Mouse (Mus musculus) liver, postnatal 0 days (tissue): ENCODE data around the gene Gm15319.
"Not testable (repeated sequence)": the region's sequence is repeated elsewhere in the genome, so short reads cannot be mapped to it uniquely, and the experiment has no call there.

Source experiments
- CTCF ChIP-seq: sonication (generic); IDR thresholded peaks from 2 replicates; pipeline ENCODE4 v1.5.1; 2016; ENCODE audit warnings: antibody characterized with exemption, low read depth
- EP300 ChIP-seq: IDR thresholded peaks from 2 replicates; pipeline ENCODE4 v1.6.1; 2016; ENCODE audit warnings: antibody characterized with exemption, low read depth, mild to moderate bottlenecking

DNA sequence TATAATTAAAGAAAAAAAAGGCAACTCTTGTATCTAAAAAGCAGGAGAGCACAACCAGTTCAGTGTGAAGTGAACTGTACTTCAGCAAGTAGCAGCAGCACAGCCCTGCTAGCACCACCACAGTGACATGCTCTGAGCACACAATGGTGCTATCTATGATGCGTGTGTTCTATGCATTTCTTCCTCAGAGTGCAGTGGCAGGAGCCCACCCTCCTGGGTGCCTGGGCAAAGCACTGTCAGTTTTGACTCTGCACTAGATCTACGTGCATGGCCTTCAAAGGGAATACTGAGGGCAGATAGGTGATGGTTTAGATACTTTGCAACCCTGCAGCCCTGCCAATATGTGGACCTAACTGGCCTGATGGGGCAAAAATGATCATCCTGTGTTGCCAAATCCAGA, at the start of gene Gm15319:
- not testable (repeated sequence) for TF ChIP-seq CTCF, EP300
